Mouse (Mus musculus) olfactory bulb, adult 2 months (tissue): ENCODE measurements around the gene Fam206a.

ENCODE experiments used
- CTCF ChIP-seq: fragments of 200-500 bp; IDR thresholded peaks from 2 replicates; pipeline ENCODE4 v1.5.1; 2012; ENCODE audit warnings: low read depth, mild to moderate bottlenecking, low read length, moderate library complexity; ENCODE audit not compliant: insufficient read depth
- POLR2A ChIP-seq: fragments of 200-500 bp; IDR thresholded peaks from 2 replicates; pipeline ENCODE4 v1.6.1; 2012; ENCODE audit warnings: mild to moderate bottlenecking, low read depth, low read length, moderate library complexity; ENCODE audit not compliant: insufficient read depth

DNA sequence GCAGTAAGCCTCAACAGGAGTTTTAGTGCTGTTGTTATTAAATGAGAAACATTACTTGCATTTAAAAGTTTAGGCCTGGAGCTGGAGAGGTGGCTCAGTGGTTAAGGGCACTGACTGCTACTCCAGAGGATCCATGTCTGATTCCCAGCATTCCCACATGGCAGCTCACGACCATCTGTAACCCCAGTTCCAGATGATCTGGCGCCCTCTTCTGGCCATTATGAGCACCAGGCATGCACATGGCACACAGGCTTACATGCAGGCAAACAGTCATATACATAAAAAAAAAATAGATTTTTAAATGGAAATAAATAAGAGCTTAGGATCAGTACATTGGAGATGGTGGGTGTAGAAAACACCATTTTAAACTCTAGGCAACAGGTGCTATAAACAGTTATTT is 41.8 kb downstream of the Fam206a start:
- TF ChIP-seq CTCF, result no peak
- no peak for TF ChIP-seq POLR2A
